In genomic region chr7:45897258-45897757, GRCm38 (mm10) we compare ENCODE assay signal across 9 mouse cellular contexts. TPM values are rescaled to one million over a fixed set of nuclear protein-coding genes. Genes with fewer than 3 reads are reported as not detected.
DNase-seq lines count a peak whose midpoint lies in the region; ATAC-seq and TF ChIP-seq lines count a peak whose summit lies in the region.
"Had no signal": no experiment of that assay in that cellular context is flagged by ENCODE, and none has a peak within 500 bp of the region (broad histone marks: within the 10 kb centered on the region; RNA-seq: fewer than 3 reads in every experiment).

No protein-coding gene starts in this region.

- TF ChIP-seq CTCF in C2C12 (IDR thresholded peaks at IDR 0.05; ENCODE audit: control insufficient read depth, insufficient read depth, insufficient read length), result no peak
- TF ChIP-seq CTCF in layer of hippocampus, adult 2 months (conservative IDR thresholded peaks at IDR 0.05), result no peak
- TF ChIP-seq CTCF in lung, embryonic 14.5 days (IDR thresholded peaks at IDR 0.05; ENCODE audit: low read depth), result 0 out of 2 replicates have a peak, but pooled peaks have one; percentile 4

- peak overlapping the region; percentile 69 for H3K9ac ChIP-seq in lung, embryonic 14.5 days

- DNase-seq in R1 (ENCODE audit: low read depth, low spot score), result peak; percentile 96
- DNase-seq in heart, postnatal 4 days, result peak; percentile 53
- peak; percentile 24 to 33 for DNase-seq in layer of hippocampus, adult 2 months (ENCODE audit: low spot score in 2 of 2)
- DNase-seq in lung, embryonic 14.5 days, result peak; percentile 77
- peak; percentile 44 for DNase-seq in ovary, adult 18-20 months (ENCODE audit: low spot score)
- peak; percentile 46 for DNase-seq in urinary bladder, adult 2 months (ENCODE audit: low spot score)

- H3K9me3 ChIP-seq in lung, embryonic 14.5 days (ENCODE audit: low read depth, low read length), result no peaks in the 10 kb centered on the region

- peak overlapping the region; percentile 41 for H3K4me3 ChIP-seq in C2C12 (ENCODE audit: insufficient read depth, poor library complexity, severe bottlenecking)
- peak overlapping the region; percentile 86 for H3K4me3 ChIP-seq in layer of hippocampus, adult 2 months
- H3K4me3 ChIP-seq in lung, embryonic 14.5 days (ENCODE audit: low read depth, low read length), result peak overlapping the region; percentile 49

- ATAC-seq in erythroblast, adult 5-6 weeks (replicated peaks; ENCODE audit: low FRiP score, poor library complexity, severe bottlenecking), result peak; percentile 63
- peak; percentile 69 for ATAC-seq in lung, embryonic 14.5 days (ENCODE audit: insufficient read depth)

- H3K79me3 ChIP-seq in C2C12 (ENCODE audit: low read depth), result no peaks in the 10 kb centered on the region

- H3ac ChIP-seq in C2C12 (ENCODE audit: control insufficient read depth, insufficient read length, low read depth), result peak overlapping the region; percentile 62

- no peaks in the 10 kb centered on the region for H3K36me3 ChIP-seq in C2C12 (ENCODE audit: control insufficient read depth, insufficient read depth)
- no peaks in the 10 kb centered on the region for H3K36me3 ChIP-seq in lung, embryonic 14.5 days (ENCODE audit: insufficient read depth)

- H3K79me2 ChIP-seq in C2C12 (ENCODE audit: control insufficient read depth, insufficient read depth), result no peaks in the 10 kb centered on the region

- H3K27me3 ChIP-seq in C2C12 (ENCODE audit: control insufficient read depth, insufficient read depth, insufficient read length), result no peaks in the 10 kb centered on the region
- no peaks in the 10 kb centered on the region for H3K27me3 ChIP-seq in lung, embryonic 14.5 days (ENCODE audit: insufficient read depth, low read length)

- peak overlapping the region; percentile 96 for H3K4me2 ChIP-seq in lung, embryonic 14.5 days

- 0 out of 2 replicates have a peak, but pooled peaks cover 6% of the 10 kb centered on the region for H3K4me1 ChIP-seq in lung, embryonic 14.5 days (ENCODE audit: insufficient read depth)

- H3K27ac ChIP-seq in layer of hippocampus, adult 2 months, result peak overlapping the region; percentile 96
- peak overlapping the region; percentile 81 for H3K27ac ChIP-seq in lung, embryonic 14.5 days (ENCODE audit: low read depth)

- WGBS in lung, embryonic 14.5 days, result 3% methylated on average over 19 of the region's 19 CpGs

TF ChIP-seq in C2C12, 6 proteins besides CTCF, POLR2A, EP300 and RAD21:
- TF ChIP-seq MYOD1 (IDR thresholded peaks at IDR 0.05; ENCODE audit: control insufficient read depth, insufficient read length, low read depth) (no peak), USF1 (IDR thresholded peaks at IDR 0.05; ENCODE audit: low read depth) (no peak), MAX (IDR thresholded peaks at IDR 0.05) (no peak)

RNA-seq across cellular contexts. Expression of gene Tmem143, which starts 0.6 kb away (rescaled TPM):
- 21.9 TPM for polyA plus RNA-seq in C2C12 (2012; fragmentation: generic; extraction: Trizol)
- 1.3 TPM in 1 of 2 replicates, not detected in the other for total RNA-seq in erythroblast, adult 5-6 weeks (2015; ENCODE audit: low replicate concordance)
- total RNA-seq in erythroblast, adult 5-6 weeks (2017; ENCODE audit: low replicate concordance), result 0.26 and 3.8 TPM in 2 replicates
- 10 to 100 TPM; 36.9 to 43.9 TPM for total RNA-seq in heart, postnatal 4 days (2021)
- total RNA-seq in layer of hippocampus, adult 2 months (2021), result 10 to 100 TPM; 22.1 to 22.8 TPM
- polyA plus RNA-seq in lung, embryonic 14.5 days (2014; fragmentation: Nextera tagmentation; extraction: Ambion mirVana), result 2.7 and 3.5 TPM in 2 replicates
- 23.7 and 24.3 TPM in 2 replicates for polyA plus RNA-seq in urinary bladder, adult 2 months (2012; rRNA removed)

RNA-seq across cellular contexts. Expression of gene Syngr4, which starts 0.8 kb away (rescaled TPM):
- 0.15 TPM for polyA plus RNA-seq in C2C12 (2012; fragmentation: generic; extraction: Trizol)
- 4.0 TPM in 1 of 2 replicates, not detected in the other for total RNA-seq in erythroblast, adult 5-6 weeks (2015; ENCODE audit: low replicate concordance)
- not detected in 2 replicates for total RNA-seq in erythroblast, adult 5-6 weeks (2017; ENCODE audit: low replicate concordance)
- total RNA-seq in heart, postnatal 4 days (2021), result 1 to 10 TPM in 1 of 2 experiments, under 1 TPM in 1; 0.90 to 1.3 TPM
- not detected for total RNA-seq in layer of hippocampus, adult 2 months (2021)
- 1.0 and 1.4 TPM in 2 replicates for polyA plus RNA-seq in lung, embryonic 14.5 days (2014; fragmentation: Nextera tagmentation; extraction: Ambion mirVana)
- polyA plus RNA-seq in urinary bladder, adult 2 months (2012; rRNA removed), result 0.10 TPM in 1 of 2 replicates, not detected in the other
- total RNA-seq: heart, postnatal 36 days had no signal

RNA-seq across cellular contexts. Expression of gene Grin2d, which starts 19.1 kb away (rescaled TPM):
- 1.1 TPM for polyA plus RNA-seq in C2C12 (2012; fragmentation: generic; extraction: Trizol)
- not detected in 2 replicates for total RNA-seq in erythroblast, adult 5-6 weeks (2015; ENCODE audit: low replicate concordance)
- 0.28 TPM in 1 of 2 replicates, not detected in the other for total RNA-seq in erythroblast, adult 5-6 weeks (2017; ENCODE audit: low replicate concordance)
- total RNA-seq in heart, postnatal 4 days (2021), result under 1 TPM; 0.52 to 0.63 TPM
- total RNA-seq in layer of hippocampus, adult 2 months (2021), result 10 to 100 TPM in 1 of 2 experiments, 1 to 10 TPM in 1; 10.0 to 11.6 TPM
- polyA plus RNA-seq in lung, embryonic 14.5 days (2014; fragmentation: Nextera tagmentation; extraction: Ambion mirVana), result 0.41 and 0.43 TPM in 2 replicates
- polyA plus RNA-seq in urinary bladder, adult 2 months (2012; rRNA removed), result 1.6 and 2.4 TPM in 2 replicates

RNA-seq across cellular contexts. Expression of gene Emp3, which starts 23.9 kb away (rescaled TPM):
- polyA plus RNA-seq in C2C12 (2012; fragmentation: generic; extraction: Trizol), result 705 TPM
- 56.4 and 143 TPM in 2 replicates for total RNA-seq in erythroblast, adult 5-6 weeks (2015; ENCODE audit: low replicate concordance)
- 48.2 and 77.1 TPM in 2 replicates for total RNA-seq in erythroblast, adult 5-6 weeks (2017; ENCODE audit: low replicate concordance)
- 10 to 100 TPM; 38.0 to 42.1 TPM for total RNA-seq in heart, postnatal 4 days (2021)
- total RNA-seq in layer of hippocampus, adult 2 months (2021), result 1 to 10 TPM; 1.5 to 2.3 TPM
- 164 and 174 TPM in 2 replicates for polyA plus RNA-seq in lung, embryonic 14.5 days (2014; fragmentation: Nextera tagmentation; extraction: Ambion mirVana)
- polyA plus RNA-seq in urinary bladder, adult 2 months (2012; rRNA removed), result 213 and 219 TPM in 2 replicates

RNA-seq across cellular contexts. Expression of gene Kdelr1, which starts 24.7 kb away (rescaled TPM):
- 122 TPM for polyA plus RNA-seq in C2C12 (2012; fragmentation: generic; extraction: Trizol)
- total RNA-seq in erythroblast, adult 5-6 weeks (2015; ENCODE audit: low replicate concordance), result 31.3 and 67.2 TPM in 2 replicates
- 18.0 and 20.1 TPM in 2 replicates for total RNA-seq in erythroblast, adult 5-6 weeks (2017; ENCODE audit: low replicate concordance)
- total RNA-seq in heart, postnatal 4 days (2021), result 100 to 1,000 TPM; 118 to 130 TPM
- total RNA-seq in layer of hippocampus, adult 2 months (2021), result 10 to 100 TPM; 78.4 to 81.4 TPM
- polyA plus RNA-seq in lung, embryonic 14.5 days (2014; fragmentation: Nextera tagmentation; extraction: Ambion mirVana), result 107 and 108 TPM in 2 replicates
- 221 and 243 TPM in 2 replicates for polyA plus RNA-seq in urinary bladder, adult 2 months (2012; rRNA removed)

Comparison
In these comparisons a context has a peak if more than half of its experiments do, and no peak if none do; other contexts are left out.
1. Peak in every context shown above with its lines: DNase-seq, ATAC-seq, H3K4me3 ChIP-seq and H3K27ac ChIP-seq.
2. DNase-seq: peak in every context shown above with its lines; median percentile 96 in R1; 77 in lung, embryonic 14.5 days; 53 in heart, postnatal 4 days; 46 in urinary bladder, adult 2 months; 44 in ovary, adult 18-20 months; 28 in layer of hippocampus, adult 2 months.
3. RNA of gene Tmem143, which starts 0.6 kb away (total RNA-seq): 36.9 to 43.9 TPM in heart, postnatal 4 days and 22.1 to 22.8 TPM in layer of hippocampus, adult 2 months; 0.26 to 3.8 TPM in erythroblast, adult 5-6 weeks; every median in the first group is over 4 times any median in the second.
4. RNA of gene Grin2d, which starts 19.1 kb away (total RNA-seq): 10.0 to 11.6 TPM in layer of hippocampus, adult 2 months; 0.52 to 0.63 TPM in heart, postnatal 4 days and 0.28 TPM in erythroblast, adult 5-6 weeks; every median in the first group is over 4 times any median in the second.